Comparison of ENCODE assay signal across 8 mouse cellular contexts in genomic region chr3:58691374-58691939, GRCm38 (mm10). TPM values are rescaled to one million over a fixed set of nuclear protein-coding genes. Genes with fewer than 3 reads are reported as not detected.
DNase-seq lines count a peak whose midpoint lies in the region; ATAC-seq and TF ChIP-seq lines count a peak whose summit lies in the region.

No protein-coding gene starts in this region.

- H3K4me3 ChIP-seq in midbrain, embryonic 11.5 days (ENCODE audit: low read depth, low read length) = peak overlapping the region; percentile 75

- peak; percentile 36 for ATAC-seq in Patski
- peak; percentile 19; the same call in 1 of the 2 replicates for ATAC-seq in midbrain, embryonic 11.5 days (ENCODE audit: low FRiP score)
- ATAC-seq in monocyte, adult 5-6 weeks (replicated peaks; ENCODE audit: insufficient number of reproducible peaks, low FRiP score, low TSS enrichment, poor library complexity, severe bottlenecking) = no peak

- in situ Hi-C loops in Patski (cut with MboI; ENCODE audit: low pct_unique_long_range_greater_than_20kb) = loop anchor here (5.0 to 25.0 kb wide), 2 partner anchors 34 to 1846 kb away; no protein-coding TSS in a partner anchor

- no peaks in the 10 kb centered on the region for H3K27me3 ChIP-seq in Patski
- H3K27me3 ChIP-seq in midbrain, embryonic 11.5 days (ENCODE audit: control insufficient read depth, insufficient read depth, low read length) = peaks cover 10% of the 10 kb centered on the region; the same call in 1 of the 2 replicates

- H3K4me1 ChIP-seq in midbrain, embryonic 11.5 days (ENCODE audit: control insufficient read depth, insufficient read depth, low read length) = peaks cover 2% of the 10 kb centered on the region; the same call in 1 of the 2 replicates

- no peak overlapping the region; the same call in 1 of the 2 replicates for H3K27ac ChIP-seq in midbrain, embryonic 11.5 days (ENCODE audit: low read depth, low read length)

- no peak for TF ChIP-seq CTCF in Patski (IDR thresholded peaks at IDR 0.05)

- no peaks in the 10 kb centered on the region for H3K9me3 ChIP-seq in midbrain, embryonic 11.5 days (ENCODE audit: control insufficient read depth, low read length)

- no peak for DNase-seq in Patski (ENCODE audit: low read depth, low spot score)
- DNase-seq in cerebellum, postnatal 14 days = peak; percentile 64 to 73
- peak; percentile 30 to 51 for DNase-seq in gastrocnemius, adult 8-10 months (ENCODE audit: low spot score in 2 of 2)
- peak; percentile 74 for DNase-seq in induced T-regulatory cell, adult 2 months (ENCODE audit: low read depth)
- DNase-seq in left cerebral cortex, postnatal 4 days = peak; percentile 57
- peak; percentile 95 for DNase-seq in midbrain, embryonic 11.5 days (ENCODE audit: low spot score, missing footprints)
- peak; percentile 58 for DNase-seq in skeletal muscle tissue, adult 2 months (ENCODE audit: low read depth, low spot score)

- under 1% methylated on average over 41 of the region's 65 CpGs for WGBS in midbrain, embryonic 11.5 days

- H3K9ac ChIP-seq in midbrain, embryonic 11.5 days (ENCODE audit: low read length) = peak overlapping the region; percentile 71

- no peaks in the 10 kb centered on the region for H3K36me3 ChIP-seq in midbrain, embryonic 11.5 days (ENCODE audit: control insufficient read depth, insufficient read depth, low read length)

- POLR2A ChIA-PET in Patski (lab: Charles Lee) = interaction anchor here (0.7 to 1.3 kb wide), 4 partner anchors 9 to 33 kb away, joined by 3 to 4 read pairs (median 4); no protein-coding TSS in a partner anchor

- CTCF ChIA-PET in Patski (lab: Charles Lee) = interaction anchor here (1.1 to 1.4 kb wide), 6 partner anchors 10 to 90 kb away, joined by 3 to 5 read pairs (median 3); no protein-coding TSS in a partner anchor

- H3K4me2 ChIP-seq in midbrain, embryonic 11.5 days = peak overlapping the region; percentile 82

- intact Hi-C loops in left cerebral cortex, postnatal 4 days (cut with DNase I) = no loop called here

RNA-seq across cellular contexts. Expression of gene Siah2, which starts 0.7 kb away (rescaled TPM):
- polyA plus RNA-seq in Patski (2021) = 16.0 TPM
- total RNA-seq in gastrocnemius, adult 8-10 months (2022) = 10 to 100 TPM in 2 of 4 experiments, 1 to 10 TPM in 2; 8.5 to 11.6 (median 9.6) TPM
- total RNA-seq in left cerebral cortex, postnatal 4 days (2021) = 10 to 100 TPM; 19.4 to 23.2 TPM
- 3.7 and 4.0 TPM in 2 replicates for polyA plus RNA-seq in midbrain, embryonic 11.5 days (2014; fragmentation: Nextera tagmentation; extraction: Ambion mirVana)
- total RNA-seq in monocyte, adult 5-6 weeks (2017) = 16.8 to 20.9 TPM (median 20.6 TPM) in 3 replicates

RNA-seq across cellular contexts. Expression of gene Erich6, which starts 54.5 kb away (rescaled TPM):
- polyA plus RNA-seq in Patski (2021) = 0.14 TPM
- not detected for total RNA-seq in gastrocnemius, adult 8-10 months (2022)
- under 1 TPM; 0.56 to 0.72 TPM for total RNA-seq in left cerebral cortex, postnatal 4 days (2021)
- 0.08 TPM in 1 of 2 replicates, not detected in the other for polyA plus RNA-seq in midbrain, embryonic 11.5 days (2014; fragmentation: Nextera tagmentation; extraction: Ambion mirVana)
- total RNA-seq in monocyte, adult 5-6 weeks (2017) = not detected in 3 replicates
